Mouse (Mus musculus): ENCODE measurements around the gene Tmem184a. TPM values are rescaled to one million over a fixed set of nuclear protein-coding genes. Genes with fewer than 3 reads are reported as not detected.

The Tmem184a gene
- polyA plus RNA-seq, 2 experiments: 5.9 to 6.1 TPM

DNA sequence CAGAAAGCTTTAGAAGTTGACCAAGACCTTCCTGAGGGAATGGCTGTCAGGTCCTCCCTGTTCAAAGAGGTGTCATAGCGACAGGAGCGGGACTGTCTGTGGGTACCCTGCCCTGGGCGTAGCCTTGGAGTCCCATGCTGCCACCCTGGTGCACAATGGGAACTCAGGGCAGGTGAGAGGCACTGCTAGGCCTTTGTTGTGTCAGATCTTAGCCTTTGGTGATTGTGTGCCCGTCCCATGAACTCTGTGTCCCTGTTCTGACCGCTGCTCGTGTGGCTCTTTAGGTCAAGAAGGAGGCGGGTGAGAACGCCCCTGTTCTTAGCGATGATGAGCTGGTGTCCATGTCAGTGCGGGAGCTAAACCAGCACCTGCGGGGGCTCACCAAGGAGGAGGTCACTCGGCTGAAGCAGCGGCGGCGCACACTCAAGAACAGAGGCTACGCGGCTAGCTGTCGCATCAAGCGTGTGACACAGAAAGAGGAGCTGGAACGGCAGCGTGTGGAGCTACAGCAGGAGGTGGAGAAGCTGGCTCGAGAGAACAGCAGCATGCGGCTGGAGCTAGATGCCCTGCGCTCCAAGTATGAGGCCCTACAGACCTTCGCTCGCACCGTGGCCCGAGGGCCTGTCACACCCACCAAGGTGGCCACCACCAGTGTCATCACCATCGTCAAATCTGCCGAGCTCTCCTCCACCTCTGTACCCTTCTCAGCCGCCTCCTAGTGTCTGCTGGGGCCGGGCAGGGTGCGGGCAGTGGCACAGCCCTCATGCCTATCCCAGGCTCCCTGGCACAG is 19.7 kb downstream of the Tmem184a start:
- TF ChIP-seq POLR2A (IDR thresholded peaks at IDR 0.05; ENCODE audit: borderline replicate concordance, extremely low read depth, insufficient read depth, insufficient read length): no peak
- DNase-seq (ENCODE audit: low spot score) (no peak), ATAC-seq (ENCODE audit: low FRiP score, low read depth) (no peak)
- H3K4me2 ChIP-seq (replicated peaks; ENCODE audit: low read depth, low read length, severe bottlenecking): no peak overlapping the region
- H3K4me3 ChIP-seq (replicated peaks; ENCODE audit: low read length): no peak overlapping the region
- peaks cover 40% of the 10 kb centered on the region for H3K4me1 ChIP-seq (ENCODE audit: control insufficient read depth, insufficient read depth, low read length)
- no peaks in the 10 kb centered on the region for H3K27me3 ChIP-seq (ENCODE audit: control insufficient read depth, insufficient read depth, low read length)
- H3K9me3 ChIP-seq (ENCODE audit: control insufficient read depth, low read length): no peaks in the 10 kb centered on the region
- 92% methylated on average over 33 of the region's 33 CpGs for WGBS
- H3K27ac ChIP-seq (replicated peaks; ENCODE audit: low read depth, low read length): no peak overlapping the region
- H3K9ac ChIP-seq (ENCODE audit: low read depth, low read length, severe bottlenecking): no peak overlapping the region
- H3K36me3 ChIP-seq (ENCODE audit: control insufficient read depth, insufficient read depth, low read length): peaks cover 17% of the 10 kb centered on the region

DNA sequence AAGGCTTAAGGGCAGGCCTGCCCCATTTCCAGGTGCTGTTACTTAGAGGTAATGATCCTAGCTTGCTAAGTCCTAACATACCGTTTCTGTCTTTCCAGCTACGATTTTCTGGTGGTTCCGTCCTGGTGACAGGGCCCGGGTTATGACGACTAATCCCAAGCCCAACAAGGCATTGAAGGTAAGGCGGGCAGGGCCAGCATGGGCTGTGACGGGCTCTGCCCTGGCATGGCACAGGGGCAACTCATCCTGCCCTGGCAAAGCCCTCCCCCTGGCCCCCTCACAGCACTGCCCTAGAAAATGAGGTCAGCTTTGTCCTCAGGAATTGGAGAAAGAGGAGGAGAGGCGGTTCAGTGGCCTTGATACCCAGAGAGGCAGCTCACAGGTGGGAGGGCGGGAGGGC is 20.7 kb downstream of the Tmem184a start:
- peaks cover 17% of the 10 kb centered on the region for H3K36me3 ChIP-seq (ENCODE audit: control insufficient read depth, insufficient read depth, low read length)
- H3K27ac ChIP-seq (replicated peaks; ENCODE audit: low read depth, low read length): no peak overlapping the region
- ATAC-seq (ENCODE audit: low FRiP score, low read depth): no peak
- no peak overlapping the region for H3K9ac ChIP-seq (ENCODE audit: low read depth, low read length, severe bottlenecking)
- DNase-seq (ENCODE audit: low spot score): no peak
- no peak for TF ChIP-seq POLR2A (IDR thresholded peaks at IDR 0.05; ENCODE audit: borderline replicate concordance, extremely low read depth, insufficient read depth, insufficient read length)
- H3K9me3 ChIP-seq (ENCODE audit: control insufficient read depth, low read length): no peaks in the 10 kb centered on the region
- H3K4me3 ChIP-seq (replicated peaks; ENCODE audit: low read length): no peak overlapping the region
- peaks cover 39% of the 10 kb centered on the region for H3K4me1 ChIP-seq (ENCODE audit: control insufficient read depth, insufficient read depth, low read length)
- H3K27me3 ChIP-seq (ENCODE audit: control insufficient read depth, insufficient read depth, low read length): no peaks in the 10 kb centered on the region
- 87% methylated on average over 9 of the region's 9 CpGs for WGBS
- no peak overlapping the region for H3K4me2 ChIP-seq (replicated peaks; ENCODE audit: low read depth, low read length, severe bottlenecking)

DNA sequence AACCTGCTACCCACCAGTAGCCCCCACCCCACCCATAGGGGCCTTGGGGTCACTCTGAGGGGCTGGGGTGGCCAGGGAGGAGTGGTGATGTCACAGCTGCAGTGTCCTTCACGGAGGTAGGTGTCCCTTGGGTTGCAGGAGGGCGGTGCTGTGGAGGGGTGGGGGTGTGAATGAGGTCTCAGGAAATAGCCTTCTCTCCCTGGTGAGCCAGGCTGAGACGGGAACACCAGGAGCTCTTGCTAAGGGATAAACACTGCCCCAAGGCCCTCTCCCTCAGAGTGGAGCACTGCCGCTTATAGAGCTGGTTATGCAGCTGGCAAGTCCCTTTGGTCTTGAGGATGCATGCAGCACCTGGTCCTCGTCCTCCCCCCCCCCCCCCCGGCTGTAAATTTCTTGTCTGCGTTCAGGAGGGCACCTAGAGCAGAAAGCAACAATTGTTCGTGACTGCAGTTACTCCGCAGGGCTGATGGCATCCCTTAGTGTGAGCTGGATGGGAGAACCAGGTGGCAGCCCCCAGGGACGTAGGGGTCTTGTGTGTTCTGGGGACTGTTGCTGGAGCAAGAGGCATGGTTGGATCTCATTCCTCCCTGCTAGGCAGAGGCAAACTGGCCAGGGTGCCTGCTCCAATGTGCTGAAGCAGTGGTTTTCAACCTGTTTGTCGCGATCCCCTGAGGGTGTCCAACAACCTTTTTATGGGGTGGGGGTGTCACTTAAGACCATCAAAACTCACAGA is 21.4 kb downstream of the Tmem184a start:
- TF ChIP-seq POLR2A (IDR thresholded peaks at IDR 0.05; ENCODE audit: borderline replicate concordance, extremely low read depth, insufficient read depth, insufficient read length): no peak
- Histone ChIP-seq H3K27ac (replicated peaks; ENCODE audit: low read depth, low read length) (no peak overlapping the region), H3K4me3 (replicated peaks; ENCODE audit: low read length) (no peak overlapping the region), H3K4me2 (replicated peaks; ENCODE audit: low read depth, low read length, severe bottlenecking) (no peak overlapping the region), H3K27me3 (ENCODE audit: control insufficient read depth, insufficient read depth, low read length) (no peaks in the 10 kb centered on the region), H3K4me1 (ENCODE audit: control insufficient read depth, insufficient read depth, low read length) (peaks cover 32% of the 10 kb centered on the region), H3K9ac (ENCODE audit: low read depth, low read length, severe bottlenecking) (0 out of 2 replicates have a peak overlapping the region, but pooled peaks have one; percentile 38), H3K36me3 (ENCODE audit: control insufficient read depth, insufficient read depth, low read length) (peaks cover 17% of the 10 kb centered on the region), H3K9me3 (ENCODE audit: control insufficient read depth, low read length) (no peaks in the 10 kb centered on the region)
- DNase-seq (ENCODE audit: low spot score) (peak; percentile 18), ATAC-seq (ENCODE audit: low FRiP score, low read depth) (peak; percentile 9; the same call in 1 of the 2 replicates)
- WGBS: 45% methylated on average over 7 of the region's 12 CpGs

- Histone ChIP-seq H3K9me3 (ENCODE audit: control insufficient read depth, low read length) (no peaks in the 10 kb centered on the region), H3K4me2 (replicated peaks; ENCODE audit: low read depth, low read length, severe bottlenecking) (0 out of 2 replicates have a peak overlapping the region, but pooled peaks have one; percentile 35), H3K4me3 (replicated peaks; ENCODE audit: low read length) (no peak overlapping the region), H3K4me1 (ENCODE audit: control insufficient read depth, insufficient read depth, low read length) (peaks cover 31% of the 10 kb centered on the region), H3K27me3 (ENCODE audit: control insufficient read depth, insufficient read depth, low read length) (no peaks in the 10 kb centered on the region), H3K36me3 (ENCODE audit: control insufficient read depth, insufficient read depth, low read length) (peaks cover 17% of the 10 kb centered on the region), H3K9ac (ENCODE audit: low read depth, low read length, severe bottlenecking) (no peak overlapping the region), H3K27ac (replicated peaks; ENCODE audit: low read depth, low read length) (peak overlapping the region; percentile 16; the same call in 1 of the 2 replicates)
- peak; percentile 42; the same call in 1 of the 2 replicates for ATAC-seq (ENCODE audit: low FRiP score, low read depth)
- 45% methylated on average over 11 of the region's 11 CpGs for WGBS
- TF ChIP-seq POLR2A (IDR thresholded peaks at IDR 0.05; ENCODE audit: borderline replicate concordance, extremely low read depth, insufficient read depth, insufficient read length): no peak
- DNase-seq (ENCODE audit: low spot score): peak; percentile 70
These were observed 22.1 kb downstream of the Tmem184a start for GRCm38 (mm10) chr5:139797473-139798167.

DNA sequence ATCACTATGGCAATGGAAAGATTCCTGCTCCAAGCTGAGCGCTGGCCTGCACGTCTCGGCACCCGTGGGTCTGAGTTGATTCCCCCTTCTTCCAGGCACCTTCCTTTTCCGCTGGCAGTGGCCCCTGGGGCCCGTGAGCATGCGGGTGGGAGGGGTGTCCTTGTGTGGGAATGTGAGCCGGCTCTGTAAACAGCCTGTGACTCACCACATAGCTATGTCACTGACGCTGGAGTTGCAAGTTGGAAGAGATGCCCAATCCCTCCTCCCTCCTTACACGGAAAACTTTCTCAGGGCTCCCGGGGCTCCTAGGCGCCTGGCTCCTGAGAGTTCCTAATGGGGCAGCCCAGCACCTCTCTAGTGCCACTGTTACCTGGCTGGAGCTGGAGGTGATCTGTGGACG is 22.8 kb downstream of the Tmem184a start:
- H3K4me2 ChIP-seq (replicated peaks; ENCODE audit: low read depth, low read length, severe bottlenecking): peak overlapping the region; percentile 35; the same call in 1 of the 2 replicates
- H3K9ac ChIP-seq (ENCODE audit: low read depth, low read length, severe bottlenecking): peak overlapping the region; percentile 18
- peak overlapping the region; percentile 16; the same call in 1 of the 2 replicates for H3K27ac ChIP-seq (replicated peaks; ENCODE audit: low read depth, low read length)
- 13% methylated on average over 13 of the region's 13 CpGs for WGBS
- H3K36me3 ChIP-seq (ENCODE audit: control insufficient read depth, insufficient read depth, low read length): peaks cover 17% of the 10 kb centered on the region
- H3K4me3 ChIP-seq (replicated peaks; ENCODE audit: low read length): no peak overlapping the region
- ATAC-seq (ENCODE audit: low FRiP score, low read depth) (peak; percentile 79), DNase-seq (ENCODE audit: low spot score) (peak; percentile 74)
- no peaks in the 10 kb centered on the region for H3K27me3 ChIP-seq (ENCODE audit: control insufficient read depth, insufficient read depth, low read length)
- H3K9me3 ChIP-seq (ENCODE audit: control insufficient read depth, low read length): no peaks in the 10 kb centered on the region
- H3K4me1 ChIP-seq (ENCODE audit: control insufficient read depth, insufficient read depth, low read length): peaks cover 38% of the 10 kb centered on the region
- no peak for TF ChIP-seq POLR2A (IDR thresholded peaks at IDR 0.05; ENCODE audit: borderline replicate concordance, extremely low read depth, insufficient read depth, insufficient read length)
